Mouse (Mus musculus) liver, adult (tissue): ENCODE measurements around the gene Atp8a1.

Source experiments
- GATA4 ChIP-seq: IDR thresholded peaks from 2 replicates; pipeline ENCODE4 v1.6.1; 2014; ENCODE audit warnings: mild to moderate bottlenecking, low read length; ENCODE audit not compliant: insufficient replicate concordance

The Atp8a1 gene

DNA sequence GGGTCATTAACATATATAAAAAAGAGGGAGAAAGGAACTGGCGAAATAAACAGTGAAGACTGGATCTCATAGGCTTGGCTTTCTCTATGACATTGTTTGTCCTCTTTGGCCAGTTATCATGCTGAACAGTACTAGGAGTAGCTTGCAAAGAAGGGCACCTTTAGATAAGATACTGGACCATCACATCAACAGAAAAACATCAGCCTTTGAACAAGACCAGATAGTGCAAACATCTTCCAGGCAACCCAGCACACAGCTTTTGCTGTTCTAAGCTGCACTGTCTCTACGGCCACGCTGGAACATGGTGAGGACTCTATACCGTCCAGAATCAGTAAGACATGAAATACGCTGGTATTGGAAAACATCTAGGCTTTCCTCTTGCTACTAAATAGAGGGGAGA is 33.9 kb downstream of the Atp8a1 start:
- TF ChIP-seq GATA4, result no peak

DNA sequence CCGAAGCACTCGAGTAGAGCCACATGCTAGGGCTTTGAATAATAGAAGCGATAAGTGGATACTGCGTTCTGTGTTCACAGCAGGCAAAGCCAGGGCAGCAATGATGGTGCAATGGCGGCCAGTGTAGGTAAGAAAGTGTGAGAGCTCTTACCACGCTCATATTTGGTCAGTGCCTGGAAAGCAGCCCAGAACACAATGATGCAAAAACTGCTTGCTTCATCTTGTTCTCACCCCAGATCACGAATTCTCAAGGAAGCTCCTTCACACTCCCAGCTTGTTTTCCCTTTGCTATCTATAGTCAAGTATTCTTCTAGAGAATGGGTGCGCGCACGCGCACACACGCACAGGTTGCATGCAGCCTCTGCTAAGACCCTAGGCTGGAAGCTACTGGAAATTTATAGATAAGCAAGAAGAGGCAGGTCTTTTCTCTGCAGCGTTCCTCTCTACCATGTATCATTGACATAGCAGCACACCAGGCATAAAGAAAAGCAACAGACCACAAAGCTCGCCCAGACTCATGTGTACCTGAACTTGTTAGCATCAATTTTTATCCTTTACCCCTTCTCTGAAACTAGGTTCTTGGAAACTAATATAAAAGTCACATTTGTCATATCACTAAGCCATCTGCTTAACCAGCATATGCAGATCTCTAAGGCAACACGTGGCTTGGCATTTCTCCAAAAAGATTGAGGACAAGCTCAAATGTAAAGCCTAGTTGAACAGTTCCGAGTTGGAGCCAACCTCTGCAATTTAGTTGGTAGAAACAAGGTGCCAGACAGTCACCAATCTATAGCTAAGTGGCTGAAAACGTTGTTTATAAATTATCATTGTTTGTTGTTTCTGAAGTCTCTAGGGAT is 44.8 kb downstream of the Atp8a1 start:
- TF ChIP-seq GATA4, result no peak

DNA sequence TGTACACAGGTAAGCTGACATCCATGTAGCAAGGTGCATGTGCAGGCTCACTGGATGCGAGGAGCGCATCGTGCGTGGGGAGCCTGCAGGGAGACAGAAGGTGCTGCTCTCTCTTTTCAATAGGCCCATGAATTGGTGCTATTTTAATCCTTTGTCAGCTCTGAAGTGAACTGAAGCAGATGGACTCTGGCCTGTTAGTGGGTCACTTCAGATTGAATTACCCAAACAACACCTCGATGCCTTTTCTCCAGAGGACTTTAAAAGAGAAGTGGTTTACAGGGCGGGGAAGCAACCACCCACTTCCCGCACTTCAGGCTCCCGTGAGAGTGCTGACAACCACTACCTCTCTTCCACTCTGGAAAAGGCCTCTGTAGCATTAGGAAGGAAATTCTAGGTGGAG is 46.4 kb downstream of the Atp8a1 start:
- TF ChIP-seq GATA4, result no peak

GRCm38 (mm10) chr5:67799785-67800184 is 47.4 kb downstream of the Atp8a1 start:
- TF ChIP-seq GATA4, result no peak

DNA sequence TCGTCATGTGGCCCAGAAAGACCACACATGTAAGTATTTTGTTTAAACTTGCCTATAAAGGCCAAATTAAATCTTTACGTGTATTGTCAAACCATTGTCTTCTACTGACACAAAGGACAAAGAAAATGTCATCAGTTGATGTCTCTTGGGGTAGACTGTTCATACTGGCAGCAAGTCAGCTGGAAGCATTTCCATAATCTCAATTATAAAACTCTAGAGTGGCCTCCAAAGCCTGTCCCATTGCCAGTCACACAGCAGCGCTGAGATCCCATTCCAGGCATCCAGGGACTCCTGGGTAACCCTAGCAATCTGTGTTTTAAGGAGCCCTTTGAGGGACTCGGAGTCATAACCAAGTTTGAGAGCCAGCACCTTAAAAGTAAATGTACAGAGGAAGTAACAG is 48.9 kb downstream of the Atp8a1 start:
- TF ChIP-seq GATA4, result no peak

DNA sequence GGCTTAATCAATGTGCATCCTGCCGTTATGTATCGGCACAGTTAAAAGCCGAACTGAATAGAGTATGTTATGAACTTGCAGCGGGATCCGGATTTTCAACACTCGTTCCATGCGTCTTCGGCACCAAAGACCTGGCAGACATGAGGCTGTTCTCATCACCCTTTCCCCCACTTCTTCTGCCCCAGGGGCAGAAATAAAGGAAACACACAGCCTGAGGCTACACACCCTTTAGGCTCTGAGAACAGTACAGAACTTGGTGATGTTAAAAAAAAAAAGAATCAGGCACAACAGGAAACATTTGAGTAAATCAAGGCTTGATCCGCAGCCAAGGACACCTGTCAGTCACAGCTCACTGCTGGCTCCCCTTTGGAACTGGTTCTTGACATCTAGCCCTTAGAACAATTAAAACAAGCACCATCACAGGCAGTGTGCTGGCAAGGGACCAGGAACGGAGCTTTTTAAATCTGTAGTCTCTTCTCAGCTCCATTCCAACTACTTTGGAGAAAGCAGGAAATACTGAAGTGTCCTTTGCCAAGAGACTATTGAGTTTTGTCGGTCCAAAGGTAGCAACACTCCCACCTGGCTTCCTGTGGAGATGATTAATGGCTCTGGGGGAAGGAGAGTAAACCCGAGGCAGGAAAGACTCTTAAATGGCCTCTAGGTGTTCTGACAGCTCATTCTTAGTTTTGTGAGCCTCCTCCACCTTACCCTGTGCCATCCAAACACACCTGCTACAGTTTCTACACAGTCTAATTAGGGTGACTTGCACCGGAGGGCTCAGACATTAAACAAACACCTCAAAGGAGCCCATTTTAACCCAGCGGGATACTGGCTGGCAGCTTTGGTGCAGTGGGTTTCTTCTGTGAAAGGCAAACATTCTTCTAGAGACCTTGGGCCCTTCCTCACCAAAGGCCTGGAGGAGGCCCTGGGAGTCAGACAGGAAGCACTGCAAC is 50.0 kb downstream of the Atp8a1 start:
- no peak for TF ChIP-seq GATA4

DNA sequence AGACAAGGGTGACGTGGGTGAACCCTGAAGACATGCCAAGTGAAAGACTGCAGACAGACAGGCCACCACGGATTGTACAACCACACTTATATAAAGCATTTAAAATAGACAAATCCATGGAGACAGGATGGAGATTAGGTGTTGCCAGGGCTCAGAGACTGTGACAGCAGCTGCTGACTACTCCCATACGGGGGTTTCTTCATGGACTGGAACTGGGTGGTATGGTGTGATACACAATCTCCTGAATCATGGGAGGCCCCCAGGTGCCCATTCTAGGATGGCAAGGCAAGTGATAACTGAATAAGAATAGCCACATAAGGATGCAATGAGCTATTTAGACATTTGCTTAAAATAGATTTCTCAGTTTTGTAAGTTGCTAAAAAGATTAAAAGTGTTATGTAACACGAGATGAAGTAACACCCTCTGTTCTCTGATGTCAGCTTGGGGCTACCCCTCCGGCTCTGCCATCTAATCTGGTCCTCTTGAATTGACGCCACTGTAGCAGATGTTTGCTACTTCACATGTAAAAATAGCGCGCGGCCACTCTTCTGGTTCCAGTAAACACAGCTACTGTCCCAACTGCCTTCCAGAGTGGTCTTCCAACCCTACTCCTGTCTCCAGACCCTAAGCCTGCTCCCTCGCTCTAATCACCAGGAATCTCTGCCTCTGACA is 53.0 kb downstream of the Atp8a1 start:
- no peak for TF ChIP-seq GATA4

GRCm38 (mm10) chr5:67782775-67783174 is 64.5 kb downstream of the Atp8a1 start:
- no peak for TF ChIP-seq GATA4

DNA sequence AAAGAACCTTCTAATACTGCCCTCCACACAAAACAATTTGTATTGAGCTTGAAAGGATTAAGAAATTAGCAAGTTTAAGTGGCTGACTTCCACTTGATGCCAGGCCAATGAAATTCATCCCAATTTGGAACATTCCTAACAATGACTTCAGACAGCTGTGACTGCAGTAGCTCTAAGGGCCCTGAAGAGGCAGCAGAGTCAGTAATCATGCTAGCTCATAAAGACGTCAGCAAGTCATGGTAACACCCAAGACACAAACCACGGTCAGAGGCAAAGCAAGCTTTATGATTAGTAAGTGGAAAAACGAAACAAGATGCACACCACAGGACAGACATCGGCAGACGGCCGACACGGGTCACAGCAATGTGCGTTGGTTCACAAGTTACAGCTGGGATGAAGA is 69.2 kb downstream of the Atp8a1 start:
- TF ChIP-seq GATA4, result no peak

GRCm38 (mm10) chr5:67774186-67774585 is 73.0 kb downstream of the Atp8a1 start:
- no peak for TF ChIP-seq GATA4

GRCm38 (mm10) chr5:67768708-67769107 is 78.5 kb downstream of the Atp8a1 start:
- no peak for TF ChIP-seq GATA4

DNA sequence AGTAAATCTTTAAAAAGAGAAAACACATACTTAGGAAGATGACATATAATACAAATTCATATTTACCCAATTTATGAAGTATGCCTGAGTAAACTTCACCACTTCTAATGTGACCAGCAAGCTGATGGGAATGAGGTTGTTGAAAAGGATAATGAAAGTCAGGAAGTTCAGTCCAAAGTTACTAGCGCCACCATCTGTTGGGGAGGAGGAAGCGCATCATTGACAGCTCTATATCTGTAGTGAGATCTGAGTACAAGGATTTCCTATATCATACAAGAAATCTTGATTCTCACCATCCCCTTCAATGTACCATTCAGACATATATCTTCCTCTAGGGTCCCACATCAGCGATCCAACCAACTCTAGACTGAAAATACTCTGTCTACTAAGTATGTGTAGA is 82.4 kb downstream of the Atp8a1 start:
- no peak for TF ChIP-seq GATA4

DNA sequence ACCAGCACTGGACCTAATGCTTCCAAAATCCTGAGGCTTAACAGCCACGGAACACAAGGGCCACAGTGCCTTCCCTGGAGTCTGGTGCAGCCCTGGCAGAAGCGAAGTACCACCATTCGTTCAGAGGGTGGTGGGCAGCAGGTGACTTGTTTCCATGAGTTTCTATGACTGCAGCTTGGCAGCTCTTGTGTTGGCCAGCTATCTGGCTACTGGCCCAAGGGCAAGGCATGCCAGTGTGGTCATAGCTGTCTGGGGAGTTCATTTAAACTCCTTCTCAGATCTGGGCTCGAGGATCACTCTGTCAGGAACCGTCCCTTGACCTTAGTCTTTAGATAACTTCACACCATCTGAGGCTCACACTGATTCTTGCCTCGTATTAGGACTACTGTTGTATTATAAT is 89.1 kb downstream of the Atp8a1 start:
- TF ChIP-seq GATA4, result no peak

- TF ChIP-seq GATA4, result no peak
These were observed 91.1 kb downstream of the Atp8a1 start for GRCm38 (mm10) chr5:67756138-67756537.

DNA sequence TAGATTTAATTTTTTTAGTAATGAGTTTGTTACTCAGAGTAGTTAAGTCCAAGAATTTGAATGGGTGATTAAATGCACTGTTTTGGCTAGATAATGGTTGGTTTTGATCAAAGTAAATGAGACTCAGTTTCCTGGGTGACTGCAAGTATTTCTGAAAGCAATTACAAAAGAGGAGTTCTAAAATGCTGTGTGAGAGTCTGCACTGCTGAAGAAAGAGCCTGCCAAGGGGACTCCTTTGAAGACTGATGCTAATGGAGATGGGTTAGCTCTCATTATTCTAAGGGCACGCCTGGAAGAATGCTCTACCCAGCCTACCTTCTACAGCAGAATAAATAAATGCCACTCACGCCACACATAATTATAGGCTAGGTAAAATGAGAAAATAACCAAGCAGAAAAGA is 94.2 kb downstream of the Atp8a1 start:
- no peak for TF ChIP-seq GATA4
